Comparison of ENCODE assay signal across 8 mouse cellular contexts in genomic region chr16:91645995-91646602, GRCm38 (mm10). TPM values are rescaled to one million over a fixed set of nuclear protein-coding genes. Genes with fewer than 3 reads are reported as not detected.
DNase-seq lines count a peak whose midpoint lies in the region; ATAC-seq and TF ChIP-seq lines count a peak whose summit lies in the region.

No protein-coding gene starts in this region.

- no peak for TF ChIP-seq CTCF in lung, adult 2 months (IDR thresholded peaks at IDR 0.05; ENCODE audit: insufficient read depth, low read length)
- no peak; the same call in 1 of the 2 replicates for TF ChIP-seq CTCF in forebrain, postnatal 0 days (IDR thresholded peaks at IDR 0.05; ENCODE audit: low read depth)

- H3K36me3 ChIP-seq in forebrain, postnatal 0 days (ENCODE audit: insufficient read depth): peaks cover 17% of the 10 kb centered on the region
- peaks cover 28% of the 10 kb centered on the region for H3K36me3 ChIP-seq in liver, embryonic 15.5 days (replicated peaks)
- peaks cover 13% of the 10 kb centered on the region for H3K36me3 ChIP-seq in stomach, embryonic 14.5 days (ENCODE audit: control insufficient read depth, insufficient read depth, low read length)

- H3K27me3 ChIP-seq in forebrain, postnatal 0 days (ENCODE audit: insufficient read depth, low read length): no peaks in the 10 kb centered on the region
- no peaks in the 10 kb centered on the region for H3K27me3 ChIP-seq in liver, embryonic 15.5 days
- H3K27me3 ChIP-seq in stomach, embryonic 14.5 days (ENCODE audit: control insufficient read depth, insufficient read depth, low read length): no peaks in the 10 kb centered on the region

- peak overlapping the region; percentile 98 for H3K4me3 ChIP-seq in lung, adult 2 months (replicated peaks; ENCODE audit: extremely low read depth, low read depth, low read length)
- peak overlapping the region; percentile 85 for H3K4me3 ChIP-seq in forebrain, postnatal 0 days (ENCODE audit: low read depth, low read length)
- H3K4me3 ChIP-seq in liver, embryonic 15.5 days (replicated peaks): peak overlapping the region; percentile 83
- peak overlapping the region; percentile 70 for H3K4me3 ChIP-seq in stomach, embryonic 14.5 days (ENCODE audit: low read depth, low read length)

- peak; percentile 29 for ATAC-seq in activated CD4-positive, CD25-positive, alpha-beta regulatory T cell, adult 4 months
- ATAC-seq in forebrain, postnatal 0 days: no peak
- ATAC-seq in liver, embryonic 15.5 days (ENCODE audit: insufficient read depth): no peak
- ATAC-seq in stomach, embryonic 14.5 days (ENCODE audit: insufficient number of reproducible peaks, insufficient read depth, low FRiP score, low read depth): no peak
- no peak for ATAC-seq in granulocyte monocyte progenitor cell, adult 5-6 weeks (replicated peaks; ENCODE audit: poor library complexity, severe bottlenecking)

- 5% methylated on average over 11 of the region's 11 CpGs for WGBS in lung, adult 2 months
- under 1% methylated on average over 11 of the region's 11 CpGs for WGBS in forebrain, postnatal 0 days
- WGBS in liver, embryonic 15.5 days (ENCODE audit: insufficient replicate concordance): under 1% methylated on average over 11 of the region's 11 CpGs
- 1% methylated on average over 11 of the region's 11 CpGs for WGBS in stomach, embryonic 14.5 days

- no peaks in the 10 kb centered on the region for H3K9me3 ChIP-seq in forebrain, postnatal 0 days (ENCODE audit: low read length)
- H3K9me3 ChIP-seq in liver, embryonic 15.5 days (replicated peaks): no peaks in the 10 kb centered on the region
- no peaks in the 10 kb centered on the region for H3K9me3 ChIP-seq in stomach, embryonic 14.5 days (ENCODE audit: control insufficient read depth, low read depth, low read length)

- H3K27ac ChIP-seq in forebrain, postnatal 0 days (ENCODE audit: low read depth, low read length): peak overlapping the region; percentile 99
- H3K27ac ChIP-seq in liver, embryonic 15.5 days (replicated peaks): peak overlapping the region; percentile 100
- H3K27ac ChIP-seq in stomach, embryonic 14.5 days (ENCODE audit: low read length): peak overlapping the region; percentile 99; the same call in 1 of the 2 replicates

- no peaks in the 10 kb centered on the region for H3K4me1 ChIP-seq in lung, adult 2 months (ENCODE audit: control insufficient read depth, insufficient read depth, low read length)
- peaks cover 4% of the 10 kb centered on the region; the same call in 1 of the 2 replicates for H3K4me1 ChIP-seq in forebrain, postnatal 0 days (ENCODE audit: insufficient read depth)
- peaks cover 43% of the 10 kb centered on the region for H3K4me1 ChIP-seq in liver, embryonic 15.5 days (replicated peaks)
- peaks cover 13% of the 10 kb centered on the region; the same call in 1 of the 2 replicates for H3K4me1 ChIP-seq in stomach, embryonic 14.5 days (ENCODE audit: control insufficient read depth, insufficient read depth, low read length)

- H3K4me2 ChIP-seq in forebrain, postnatal 0 days (ENCODE audit: low read depth): peak overlapping the region; percentile 96
- H3K4me2 ChIP-seq in liver, embryonic 15.5 days: peak overlapping the region; percentile 100
- H3K4me2 ChIP-seq in stomach, embryonic 14.5 days (replicated peaks; ENCODE audit: low read depth, low read length): peak overlapping the region; percentile 78

- no peak for TF ChIP-seq POLR2A in lung, adult 2 months (IDR thresholded peaks at IDR 0.05; ENCODE audit: borderline replicate concordance, extremely low read depth, low read depth, low read length)

- peak overlapping the region; percentile 95 for H3K9ac ChIP-seq in forebrain, postnatal 0 days
- H3K9ac ChIP-seq in liver, embryonic 15.5 days: peak overlapping the region; percentile 87
- peak overlapping the region; percentile 23 for H3K9ac ChIP-seq in stomach, embryonic 14.5 days (replicated peaks; ENCODE audit: low read depth, low read length)

- no peak for DNase-seq in lung, adult 2 months
- DNase-seq in lung, postnatal 14 days: no peak
- peak; percentile 35 for DNase-seq in forebrain, postnatal 0 days
- DNase-seq in cerebellum, adult 11-12 months: no peak

RNA-seq across cellular contexts. Expression of gene Gart, which starts 0.7 kb away (rescaled TPM):
- 19.1 and 29.5 TPM in 2 replicates for polyA plus RNA-seq in lung, adult 2 months (2012; rRNA removed)
- polyA plus RNA-seq in activated CD4-positive, CD25-positive, alpha-beta regulatory T cell, adult 4 months (2017; shearing (Covaris generic)): 10 to 100 TPM; 57.7 to 59.6 TPM
- 36.7 and 41.8 TPM in 2 replicates for total RNA-seq in forebrain, postnatal 0 days (2014; rRNA removed)
- 35.9 and 44.0 TPM in 2 replicates for polyA plus RNA-seq in forebrain, postnatal 0 days (2015; fragmentation: Nextera tagmentation; extraction: Ambion mirVana)
- polyA plus RNA-seq in liver, embryonic 15.5 days (2015; fragmentation: Nextera tagmentation; extraction: Ambion mirVana): 57.4 and 65.8 TPM in 2 replicates
- 95.8 and 114 TPM in 2 replicates for polyA plus RNA-seq in stomach, embryonic 14.5 days (2014; fragmentation: Nextera tagmentation; extraction: Ambion mirVana)
- total RNA-seq in granulocyte monocyte progenitor cell, adult 5-6 weeks (2014; fragmentation: Nextera tagmentation): 169 and 244 TPM in 2 replicates
- total RNA-seq in granulocyte monocyte progenitor cell, adult 5-6 weeks (2017): 443 and 453 TPM in 2 replicates

RNA-seq across cellular contexts. Expression of gene Son, which starts 1.2 kb away (rescaled TPM):
- 144 and 200 TPM in 2 replicates for polyA plus RNA-seq in lung, adult 2 months (2012; rRNA removed)
- 100 to 1,000 TPM; 119 to 186 TPM for polyA plus RNA-seq in activated CD4-positive, CD25-positive, alpha-beta regulatory T cell, adult 4 months (2017; shearing (Covaris generic))
- total RNA-seq in forebrain, postnatal 0 days (2014; rRNA removed): 220 and 279 TPM in 2 replicates
- polyA plus RNA-seq in forebrain, postnatal 0 days (2015; fragmentation: Nextera tagmentation; extraction: Ambion mirVana): 56.9 and 76.7 TPM in 2 replicates
- polyA plus RNA-seq in liver, embryonic 15.5 days (2015; fragmentation: Nextera tagmentation; extraction: Ambion mirVana): 36.7 and 39.5 TPM in 2 replicates
- 181 and 182 TPM in 2 replicates for polyA plus RNA-seq in stomach, embryonic 14.5 days (2014; fragmentation: Nextera tagmentation; extraction: Ambion mirVana)
- total RNA-seq in granulocyte monocyte progenitor cell, adult 5-6 weeks (2014; fragmentation: Nextera tagmentation): 326 and 356 TPM in 2 replicates
- 242 and 285 TPM in 2 replicates for total RNA-seq in granulocyte monocyte progenitor cell, adult 5-6 weeks (2017)

RNA-seq across cellular contexts. Expression of gene Dnajc28, which starts 27.3 kb away (rescaled TPM):
- 1.3 and 1.7 TPM in 2 replicates for polyA plus RNA-seq in lung, adult 2 months (2012; rRNA removed)
- 1 to 10 TPM in 1 of 2 experiments, under 1 TPM in 1; 0.79 to 2.3 TPM for polyA plus RNA-seq in activated CD4-positive, CD25-positive, alpha-beta regulatory T cell, adult 4 months (2017; shearing (Covaris generic))
- total RNA-seq in forebrain, postnatal 0 days (2014; rRNA removed): 3.7 and 6.1 TPM in 2 replicates
- 2.8 and 3.6 TPM in 2 replicates for polyA plus RNA-seq in forebrain, postnatal 0 days (2015; fragmentation: Nextera tagmentation; extraction: Ambion mirVana)
- 1.7 and 2.1 TPM in 2 replicates for polyA plus RNA-seq in liver, embryonic 15.5 days (2015; fragmentation: Nextera tagmentation; extraction: Ambion mirVana)
- 2.7 and 4.1 TPM in 2 replicates for polyA plus RNA-seq in stomach, embryonic 14.5 days (2014; fragmentation: Nextera tagmentation; extraction: Ambion mirVana)
- 2.4 and 2.8 TPM in 2 replicates for total RNA-seq in granulocyte monocyte progenitor cell, adult 5-6 weeks (2014; fragmentation: Nextera tagmentation)
- total RNA-seq in granulocyte monocyte progenitor cell, adult 5-6 weeks (2017): 6.1 and 9.2 TPM in 2 replicates

RNA-seq across cellular contexts. Expression of gene Donson, which starts 42.5 kb away (rescaled TPM):
- polyA plus RNA-seq in lung, adult 2 months (2012; rRNA removed): 5.5 and 6.6 TPM in 2 replicates
- polyA plus RNA-seq in activated CD4-positive, CD25-positive, alpha-beta regulatory T cell, adult 4 months (2017; shearing (Covaris generic)): 10 to 100 TPM; 12.0 to 27.2 TPM
- 21.9 and 25.8 TPM in 2 replicates for total RNA-seq in forebrain, postnatal 0 days (2014; rRNA removed)
- polyA plus RNA-seq in forebrain, postnatal 0 days (2015; fragmentation: Nextera tagmentation; extraction: Ambion mirVana): 9.8 and 12.3 TPM in 2 replicates
- polyA plus RNA-seq in liver, embryonic 15.5 days (2015; fragmentation: Nextera tagmentation; extraction: Ambion mirVana): 32.8 and 34.7 TPM in 2 replicates
- polyA plus RNA-seq in stomach, embryonic 14.5 days (2014; fragmentation: Nextera tagmentation; extraction: Ambion mirVana): 22.9 and 26.2 TPM in 2 replicates
- 13.1 and 23.0 TPM in 2 replicates for total RNA-seq in granulocyte monocyte progenitor cell, adult 5-6 weeks (2014; fragmentation: Nextera tagmentation)
- total RNA-seq in granulocyte monocyte progenitor cell, adult 5-6 weeks (2017): 20.8 and 32.8 TPM in 2 replicates

RNA-seq across cellular contexts. Expression of gene Tmem50b, which starts 48.5 kb away (rescaled TPM):
- polyA plus RNA-seq in lung, adult 2 months (2012; rRNA removed): 87.2 and 111 TPM in 2 replicates
- 10 to 100 TPM; 34.6 to 38.3 TPM for polyA plus RNA-seq in activated CD4-positive, CD25-positive, alpha-beta regulatory T cell, adult 4 months (2017; shearing (Covaris generic))
- 65.2 and 65.6 TPM in 2 replicates for total RNA-seq in forebrain, postnatal 0 days (2014; rRNA removed)
- 98.8 and 102 TPM in 2 replicates for polyA plus RNA-seq in forebrain, postnatal 0 days (2015; fragmentation: Nextera tagmentation; extraction: Ambion mirVana)
- 6.8 and 7.4 TPM in 2 replicates for polyA plus RNA-seq in liver, embryonic 15.5 days (2015; fragmentation: Nextera tagmentation; extraction: Ambion mirVana)
- polyA plus RNA-seq in stomach, embryonic 14.5 days (2014; fragmentation: Nextera tagmentation; extraction: Ambion mirVana): 29.7 and 33.3 TPM in 2 replicates
- total RNA-seq in granulocyte monocyte progenitor cell, adult 5-6 weeks (2014; fragmentation: Nextera tagmentation): 56.8 and 64.9 TPM in 2 replicates
- total RNA-seq in granulocyte monocyte progenitor cell, adult 5-6 weeks (2017): 38.5 and 41.1 TPM in 2 replicates

Comparison
In these comparisons a context has a peak if more than half of its experiments do, and no peak if none do; other contexts are left out.
1. H3K9ac ChIP-seq: peak in every context shown above with its lines; median percentile 95 in forebrain, postnatal 0 days; 87 in liver, embryonic 15.5 days; 23 in stomach, embryonic 14.5 days.